Mouse (Mus musculus): ENCODE measurements around the gene Fcnb.

Gene Fcnb

GRCm38 (mm10) chr2:28084768-28085167, at the start of gene Fcnb:
TSS of gene Fcnb (minus strand) at chr2:28084885.
- no peak for DNase-seq (ENCODE audit: low read depth, low spot score)

- no peak for DNase-seq (ENCODE audit: low read depth, low spot score)
Observed at GRCm38 (mm10) chr2:28133833-28134232, 49.1 kb upstream of the Fcnb start.

GRCm38 (mm10) chr2:28132117-28132516, 47.4 kb upstream of the Fcnb start:
- DNase-seq (ENCODE audit: low read depth, low spot score): no peak

DNA sequence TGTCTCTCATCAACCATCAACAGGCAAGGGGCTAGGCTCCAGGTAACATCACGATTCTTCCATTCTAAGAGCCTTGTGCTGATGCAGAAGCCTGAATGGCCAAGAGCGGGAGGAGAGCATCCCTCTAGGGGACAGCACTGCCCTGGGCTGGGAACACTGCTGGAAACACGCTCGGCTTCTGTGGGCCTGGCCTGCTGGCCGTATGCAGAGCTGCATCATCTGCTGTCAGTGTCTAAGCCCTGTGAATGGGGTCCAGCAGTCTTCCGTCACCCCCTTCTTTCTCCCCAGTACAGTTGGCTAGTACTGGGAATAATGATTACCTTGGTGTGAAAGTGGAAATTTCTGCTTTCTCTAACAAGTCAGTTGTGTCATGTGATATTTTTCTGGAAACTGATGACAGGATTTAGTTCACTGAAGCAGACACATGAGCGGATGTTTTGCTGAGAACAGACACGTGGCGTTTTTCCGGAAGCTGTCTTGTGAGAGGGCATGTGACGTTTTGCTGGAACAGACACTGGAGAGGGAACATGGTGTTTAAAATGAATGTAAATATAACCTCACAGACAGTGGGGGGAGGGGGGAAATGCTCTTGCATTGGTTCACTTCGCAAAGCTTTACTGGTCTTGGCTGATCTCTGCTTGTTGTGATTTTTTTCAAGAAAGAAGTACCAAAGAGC, 42.2 kb upstream of the Fcnb start:
- no peak for DNase-seq (ENCODE audit: low read depth, low spot score)

DNA sequence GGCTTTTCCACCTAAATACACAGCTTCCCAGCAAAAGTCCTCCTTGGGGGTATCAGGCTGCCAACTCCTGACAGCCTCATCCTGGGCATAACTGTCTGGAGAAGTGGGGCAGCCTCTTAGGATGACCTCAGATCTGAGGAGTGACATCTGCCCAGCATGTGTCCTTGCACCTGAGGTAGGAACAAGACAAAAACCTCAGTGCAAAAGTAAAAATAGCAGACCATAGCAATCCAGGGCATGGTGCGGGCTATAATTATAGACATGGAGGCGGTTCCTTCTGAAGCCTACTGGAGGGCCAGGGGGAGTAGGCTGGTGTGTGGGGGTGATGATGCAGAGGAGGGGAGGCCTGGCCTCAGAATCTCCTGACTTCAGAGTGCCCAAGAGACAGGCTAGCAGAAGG, 39.2 kb upstream of the Fcnb start:
- no peak for DNase-seq (ENCODE audit: low read depth, low spot score)

- DNase-seq (ENCODE audit: low read depth, low spot score): no peak
Observed at GRCm38 (mm10) chr2:28121309-28121708, 36.6 kb upstream of the Fcnb start.

- DNase-seq (ENCODE audit: low read depth, low spot score): no peak
Observed at GRCm38 (mm10) chr2:28120342-28120741, 35.7 kb upstream of the Fcnb start.

- no peak for DNase-seq (ENCODE audit: low read depth, low spot score)
Observed at GRCm38 (mm10) chr2:28118518-28119116, 33.9 kb upstream of the Fcnb start.

- DNase-seq (ENCODE audit: low read depth, low spot score): no peak
Observed at GRCm38 (mm10) chr2:28117490-28118308, 33.0 kb upstream of the Fcnb start.

DNA sequence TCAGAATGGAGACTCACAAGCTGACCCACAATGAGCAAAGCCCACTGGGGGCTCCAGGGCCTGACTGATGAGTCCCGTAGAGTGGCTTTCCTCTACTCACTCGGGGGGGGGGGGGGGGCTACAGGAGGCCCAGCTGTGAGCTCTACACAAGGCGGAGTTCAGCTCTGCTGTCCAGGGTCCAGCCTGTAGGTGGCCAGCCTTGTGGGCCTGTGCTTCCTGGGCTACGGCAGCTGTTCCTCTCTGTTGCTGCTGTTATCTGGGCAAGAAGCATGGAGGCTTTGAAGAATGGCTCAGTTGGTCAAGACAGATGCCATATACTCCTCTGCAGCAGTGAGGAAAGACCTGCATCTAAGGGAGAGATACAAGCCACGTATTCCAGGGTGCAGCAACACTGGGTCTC, 24.1 kb upstream of the Fcnb start:
- DNase-seq (ENCODE audit: low read depth, low spot score): no peak

GRCm38 (mm10) chr2:28106002-28106401, 21.3 kb upstream of the Fcnb start:
- no peak for DNase-seq (ENCODE audit: low read depth, low spot score)

- no peak for DNase-seq (ENCODE audit: low read depth, low spot score)
Observed at GRCm38 (mm10) chr2:28103653-28104052, 19.0 kb upstream of the Fcnb start.

DNA sequence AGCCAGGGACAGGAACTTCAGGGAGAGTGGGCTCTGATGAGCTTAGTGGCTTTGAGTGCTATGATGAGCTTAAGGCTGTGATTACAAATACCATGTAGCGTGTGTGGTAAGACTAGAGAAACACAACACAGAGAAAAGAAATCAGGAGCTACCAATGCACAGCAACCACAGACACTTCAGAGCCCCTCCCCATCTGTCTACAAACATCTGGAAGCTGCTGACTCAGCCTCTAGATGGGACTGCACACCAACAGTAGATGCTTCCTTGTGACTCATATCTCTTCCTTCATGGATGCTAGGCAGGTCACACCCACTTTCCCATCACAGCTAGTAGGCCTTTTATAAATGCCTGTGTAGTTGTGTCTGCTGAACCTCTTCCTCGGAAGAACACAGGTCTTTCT, 17.2 kb upstream of the Fcnb start:
- no peak for DNase-seq (ENCODE audit: low read depth, low spot score)

DNA sequence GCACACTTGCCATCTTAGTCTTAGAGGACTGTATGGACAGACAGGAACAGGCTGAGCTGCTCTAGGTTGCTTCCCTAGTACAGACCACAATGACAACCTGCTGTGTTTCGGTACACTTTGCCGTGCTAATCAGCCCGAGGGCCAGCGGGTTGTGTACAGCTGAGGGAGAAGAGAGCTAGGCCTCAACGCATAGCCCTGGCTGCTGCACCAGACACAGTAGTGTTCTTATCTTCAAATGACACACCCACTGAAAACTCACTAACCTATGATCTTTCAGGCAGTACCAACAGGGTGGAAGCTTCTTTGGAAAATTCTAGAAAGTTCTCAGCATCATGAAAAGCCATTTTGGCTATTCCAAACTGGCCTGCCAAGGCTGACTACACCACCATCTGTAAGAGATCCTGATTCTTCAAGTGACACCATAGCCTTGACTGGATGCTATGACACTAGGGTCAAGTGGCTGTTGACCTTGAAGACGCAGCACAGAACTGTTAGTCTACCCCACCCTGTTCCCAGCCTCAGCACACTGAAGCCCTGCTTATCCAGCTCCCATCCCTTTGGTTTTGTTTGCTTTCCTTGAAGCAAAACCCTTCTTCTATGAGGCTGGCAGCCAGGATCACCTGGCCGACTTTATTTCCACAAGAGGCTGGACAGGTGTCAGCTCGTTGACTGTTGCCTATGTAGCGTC, 16.3 kb upstream of the Fcnb start:
- DNase-seq (ENCODE audit: low read depth, low spot score): no peak

- peak; percentile 40 for DNase-seq (ENCODE audit: low read depth, low spot score)
Observed at GRCm38 (mm10) chr2:28098547-28099505, 14.1 kb upstream of the Fcnb start.

DNA sequence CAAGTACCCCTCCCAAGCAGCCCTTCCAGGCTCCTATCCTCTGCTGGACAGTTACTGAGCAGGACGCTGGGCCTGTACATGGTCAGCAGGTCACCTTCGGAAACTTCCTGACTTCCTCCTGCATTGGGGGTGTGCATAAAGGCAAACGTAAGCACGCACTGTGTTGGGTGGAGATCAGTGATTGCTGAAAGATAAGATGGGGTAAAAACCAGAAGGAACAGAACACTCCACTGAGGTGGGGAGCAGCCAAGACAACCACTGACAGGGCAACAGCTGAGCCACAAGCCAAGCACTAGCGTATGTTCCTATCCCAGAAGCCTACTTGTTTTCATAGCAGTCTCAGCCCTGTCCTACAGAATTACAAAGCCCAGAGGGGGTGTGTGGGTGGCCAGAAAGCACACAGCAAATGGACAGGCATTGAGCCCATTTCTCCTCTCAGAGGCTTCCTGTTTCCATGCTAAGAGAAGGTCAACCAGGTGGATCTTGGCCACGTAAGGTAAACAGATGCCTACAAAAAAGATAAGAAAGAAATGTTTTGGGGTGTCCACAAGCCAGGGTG, 12.1 kb upstream of the Fcnb start:
- no peak for DNase-seq (ENCODE audit: low read depth, low spot score)

- DNase-seq (ENCODE audit: low read depth, low spot score): no peak
Observed at GRCm38 (mm10) chr2:28092099-28092498, 7.4 kb upstream of the Fcnb start.

DNA sequence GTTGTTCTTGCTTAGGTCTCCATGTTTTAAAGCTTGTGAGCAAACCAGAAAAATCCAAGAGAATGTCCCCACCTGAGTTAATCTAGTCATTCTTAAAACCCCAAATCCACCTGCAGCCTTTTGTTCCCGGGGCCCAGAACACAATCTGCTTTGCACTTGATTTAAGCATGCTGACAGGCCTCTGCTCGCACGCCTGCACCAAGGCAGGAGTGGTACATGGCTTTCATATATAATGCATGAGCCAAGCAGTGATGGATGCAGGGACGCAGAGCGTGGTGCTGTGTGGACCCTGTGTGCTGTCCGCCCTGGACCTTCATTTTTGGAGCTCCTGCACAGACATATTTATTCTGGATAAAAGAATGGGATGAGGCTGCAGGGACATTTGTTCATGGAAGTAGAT, 6.4 kb upstream of the Fcnb start:
- DNase-seq (ENCODE audit: low read depth, low spot score): no peak

DNA sequence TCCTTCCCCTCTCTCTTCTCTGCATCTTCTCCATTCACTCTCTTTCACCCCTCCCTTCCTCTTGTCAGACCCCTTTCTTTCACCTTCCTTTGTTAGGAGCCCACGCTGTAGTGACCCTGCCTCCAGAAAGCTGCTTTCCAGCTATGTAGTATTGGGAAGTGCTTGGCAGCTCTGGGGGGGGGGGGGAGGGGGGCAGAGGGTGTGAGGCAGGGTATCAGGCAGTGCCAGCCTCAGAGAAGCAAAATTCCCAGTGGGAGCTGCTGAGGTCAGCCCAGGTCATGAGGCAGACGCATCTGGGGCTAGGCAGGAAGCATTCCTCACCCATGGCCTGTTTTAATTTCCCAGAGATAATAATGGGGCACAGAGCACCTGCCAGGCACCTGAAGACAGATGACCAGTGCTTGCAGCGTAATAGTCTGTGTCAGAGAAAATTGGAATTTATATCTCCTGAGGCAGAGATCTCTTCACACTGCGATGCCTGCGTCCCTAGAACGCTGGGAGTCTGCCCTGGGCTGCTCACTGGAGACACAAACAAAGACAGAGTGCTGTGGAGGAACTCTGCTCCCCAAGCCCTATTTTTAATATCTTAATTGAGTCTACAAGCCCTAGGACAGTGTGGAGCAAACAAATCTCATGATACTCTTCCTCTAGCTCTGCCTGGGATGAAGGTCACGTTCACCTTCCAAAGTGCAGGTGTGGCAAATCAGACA, 5.8 kb upstream of the Fcnb start:
- DNase-seq (ENCODE audit: low read depth, low spot score): no peak

GRCm38 (mm10) chr2:28089095-28089494, 4.4 kb upstream of the Fcnb start:
- DNase-seq (ENCODE audit: low read depth, low spot score): no peak

Data from brain, embryonic 18.5 days (tissue).